Mouse (Mus musculus) lung, adult 2 months (tissue): ENCODE results near the gene Tmem63a.

ENCODE experiments used
- CTCF ChIP-seq: fragments of 200-500 bp; IDR thresholded peaks from 2 replicates; pipeline ENCODE4 v1.5.1; 2011; ENCODE audit warnings: mild to moderate bottlenecking, low read length, control low read depth; ENCODE audit not compliant: insufficient read depth
- POLR2A ChIP-seq: fragments of 200-500 bp; IDR thresholded peaks from 2 replicates; pipeline ENCODE4 v1.6.1; 2011; ENCODE audit warnings: low read depth, mild to moderate bottlenecking, control low read depth, low read length, borderline replicate concordance; ENCODE audit errors: extremely low read depth

DNA sequence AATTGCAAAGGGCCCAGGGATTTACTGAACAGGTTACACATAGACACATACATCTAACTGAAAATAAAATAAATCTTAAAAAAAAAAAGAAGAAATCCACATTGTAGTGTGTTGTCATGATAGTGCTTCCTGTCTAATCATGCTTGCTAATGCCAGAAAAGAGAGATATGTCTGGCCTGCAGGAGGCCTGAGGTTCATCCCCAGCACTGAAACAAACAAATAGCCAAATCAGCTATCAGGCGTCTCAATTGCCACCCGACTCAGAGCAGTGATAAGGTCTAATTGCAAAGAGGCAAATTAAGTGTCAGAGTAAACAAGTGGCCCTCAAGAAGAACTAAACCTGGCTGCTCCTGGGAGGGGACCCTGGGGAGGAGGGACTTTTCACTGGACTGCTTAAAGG lies 12.5 kb upstream of the Tmem63a start:
- TF ChIP-seq POLR2A (no peak), CTCF (no peak)
